Mouse (Mus musculus) liver, embryonic 11.5 days (tissue): ENCODE results near the gene Dcp1b. TPM values are rescaled to one million over a fixed set of nuclear protein-coding genes. Genes with fewer than 3 reads are reported as not detected.

Experiments
- ATAC-seq: fragments of 200-750 bp; cut with Nextera tagmentation; replicated peaks from 2 replicates; pipeline ENCODE4 v1.8.0; 2017; ENCODE audit warnings: moderate number of reproducible peaks, mild to moderate bottlenecking, moderate TSS enrichment, moderate library complexity; ENCODE audit not compliant: low FRiP score
- DNase-seq: peaks from one replicate; pipeline ENCODE4 v3.0.0-alpha.2; 2017; ENCODE audit warnings: low spot score
- H3K27ac ChIP-seq: fragments of 300-500 bp; sonication (generic); 2 replicates; pipeline ENCODE4 v1.5.1; 2014; ENCODE audit warnings: mild to moderate bottlenecking, low read depth, low read length, control low read depth
- H3K27me3 ChIP-seq: fragments of 300-500 bp; sonication (generic); replicated peaks from 2 replicates; pipeline ENCODE4 v1.6.1; 2014; ENCODE audit warnings: low read length, mixed read lengths; ENCODE audit not compliant: control insufficient read depth, insufficient read depth
- H3K36me3 ChIP-seq: fragments of 300-500 bp; sonication (generic); 2 replicates; pipeline ENCODE4 v1.6.1; 2014; ENCODE audit warnings: mild to moderate bottlenecking, low read length, moderate library complexity, mixed read lengths; ENCODE audit not compliant: control insufficient read depth, insufficient read depth
- H3K4me1 ChIP-seq: fragments of 300-500 bp; sonication (generic); replicated peaks from 2 replicates; pipeline ENCODE4 v1.6.1; 2014; ENCODE audit warnings: low read length, mixed read lengths; ENCODE audit not compliant: control insufficient read depth, insufficient read depth
- H3K4me2 ChIP-seq: fragments of 300-500 bp; sonication (generic); 2 replicates; pipeline ENCODE4 v1.6.1; 2014; ENCODE audit warnings: mild to moderate bottlenecking, control low read depth, moderate library complexity
- H3K4me3 ChIP-seq: fragments of 300-500 bp; sonication (generic); 2 replicates; pipeline ENCODE4 v1.5.1; 2014; ENCODE audit warnings: low read depth, low read length, control low read depth
- H3K9ac ChIP-seq: fragments of 300-500 bp; sonication (generic); 2 replicates; pipeline ENCODE4 v1.6.1; 2014; ENCODE audit warnings: low read depth, low read length, control low read depth
- H3K9me3 ChIP-seq: fragments of 300-500 bp; sonication (generic); 2 replicates; pipeline ENCODE4 v1.6.1; 2016; ENCODE audit warnings: low read length, inconsistent platforms, mixed read lengths; ENCODE audit not compliant: control insufficient read depth
- WGBS: fragments of 180-500 bp; shearing (Covaris S2); extraction: QIAGEN DNeasy Blood & Tissue Kit; methylation state at CpG from one replicate; pipeline ENCODE4 v1.1.7; 2014; 5-methylcytosine and 5-hydroxymethylcytosine counted together
- polyA plus RNA-seq: library from polyadenylated mRNA; unstranded; fragments of >200 nt; fragmentation: Nextera tagmentation; extraction: Ambion mirVana; gene quantifications from 2 replicates; pipeline ENCODE4 v1.2.1, GENCODE M21; 2014

Dcp1b gene
- polyA plus RNA-seq, 1 experiment from 2014 or later = 7.8 TPM

GRCm38 (mm10) chr6:119145109-119145508 lies 29.9 kb upstream of the Dcp1b start:
- Histone ChIP-seq H3K9me3 (no peaks in the 10 kb centered on the region), H3K27ac (no peak overlapping the region)

GRCm38 (mm10) chr6:119165677-119166076 lies 9.4 kb upstream of the Dcp1b start:
- H3K9me3 ChIP-seq = no peaks in the 10 kb centered on the region
- H3K4me1 ChIP-seq = no peaks in the 10 kb centered on the region
- no peaks in the 10 kb centered on the region for H3K27me3 ChIP-seq
- no peak overlapping the region for H3K9ac ChIP-seq
- DNase-seq = no peak
- no peak overlapping the region for H3K27ac ChIP-seq
- H3K36me3 ChIP-seq = no peaks in the 10 kb centered on the region
- H3K4me3 ChIP-seq = no peak overlapping the region
- no peak overlapping the region for H3K4me2 ChIP-seq
- no peak for ATAC-seq

More at GRCm38 (mm10) chr6:119145109-119145508, 29.9 kb upstream of the Dcp1b start:
- no peak overlapping the region for H3K4me3 ChIP-seq
- H3K4me1 ChIP-seq = no peaks in the 10 kb centered on the region
- DNase-seq (no peak), ATAC-seq (no peak)
- no peak overlapping the region for H3K9ac ChIP-seq
- WGBS = 43% methylated on average over 4 of the region's 4 CpGs
- H3K27me3 ChIP-seq = peaks cover 4% of the 10 kb centered on the region
- no peaks in the 10 kb centered on the region for H3K36me3 ChIP-seq
- H3K4me2 ChIP-seq = no peak overlapping the region

- Histone ChIP-seq H3K4me2 (peak overlapping the region; percentile 67), H3K27me3 (no peaks in the 10 kb centered on the region), H3K9ac (0 out of 2 replicates have a peak overlapping the region, but pooled peaks have one; percentile 20), H3K9me3 (no peaks in the 10 kb centered on the region), H3K36me3 (no peaks in the 10 kb centered on the region; the same call in 1 of the 2 replicates), H3K27ac (peak overlapping the region; percentile 95), H3K4me1 (peaks cover 6% of the 10 kb centered on the region), H3K4me3 (peak overlapping the region; percentile 83)
- WGBS = 53% methylated on average over 12 of the region's 12 CpGs
- DNase-seq (no peak), ATAC-seq (no peak)
Measured at GRCm38 (mm10) chr6:119174307-119175074, 562 bp upstream of the Dcp1b start.

- no peaks in the 10 kb centered on the region for H3K9me3 ChIP-seq
- no peak overlapping the region for H3K27ac ChIP-seq
- H3K4me2 ChIP-seq = peak overlapping the region; percentile 67
- peaks cover 6% of the 10 kb centered on the region for H3K4me1 ChIP-seq
- no peak for DNase-seq
- peak overlapping the region; percentile 8; the same call in 1 of the 2 replicates for H3K9ac ChIP-seq
- no peaks in the 10 kb centered on the region; the same call in 1 of the 2 replicates for H3K36me3 ChIP-seq
- H3K27me3 ChIP-seq = no peaks in the 10 kb centered on the region
- ATAC-seq = no peak
- peak overlapping the region; percentile 83 for H3K4me3 ChIP-seq
- WGBS = 75% methylated on average over 7 of the region's 7 CpGs
Measured at GRCm38 (mm10) chr6:119176103-119176502, 1.1 kb downstream of the Dcp1b start.

GRCm38 (mm10) chr6:119177101-119177500 lies 2.0 kb downstream of the Dcp1b start:
- 54% methylated on average over 8 of the region's 8 CpGs for WGBS
- Histone ChIP-seq H3K4me3 (no peak overlapping the region), H3K4me1 (peaks cover 6% of the 10 kb centered on the region), H3K27me3 (no peaks in the 10 kb centered on the region), H3K4me2 (no peak overlapping the region), H3K27ac (no peak overlapping the region), H3K36me3 (no peaks in the 10 kb centered on the region; the same call in 1 of the 2 replicates), H3K9ac (no peak overlapping the region), H3K9me3 (no peaks in the 10 kb centered on the region)
- DNase-seq (no peak), ATAC-seq (no peak)

GRCm38 (mm10) chr6:119180188-119180587 lies 5.1 kb downstream of the Dcp1b start:
- H3K9ac ChIP-seq = no peak overlapping the region
- peaks cover 6% of the 10 kb centered on the region for H3K4me1 ChIP-seq
- DNase-seq (no peak), ATAC-seq (no peak)
- H3K9me3 ChIP-seq = no peaks in the 10 kb centered on the region
- no peak overlapping the region for H3K4me3 ChIP-seq
- no peaks in the 10 kb centered on the region for H3K27me3 ChIP-seq
- no peaks in the 10 kb centered on the region; the same call in 1 of the 2 replicates for H3K36me3 ChIP-seq
- 63% methylated on average over 2 of the region's 2 CpGs for WGBS
- no peak overlapping the region for H3K27ac ChIP-seq
- no peak overlapping the region for H3K4me2 ChIP-seq

GRCm38 (mm10) chr6:119182211-119182610 lies 7.2 kb downstream of the Dcp1b start:
- Histone ChIP-seq H3K36me3 (no peaks in the 10 kb centered on the region), H3K27me3 (no peaks in the 10 kb centered on the region), H3K4me1 (no peaks in the 10 kb centered on the region), H3K9ac (no peak overlapping the region), H3K9me3 (no peaks in the 10 kb centered on the region), H3K27ac (no peak overlapping the region), H3K4me3 (no peak overlapping the region), H3K4me2 (no peak overlapping the region)
- 91% methylated on average over 9 of the region's 9 CpGs for WGBS
- DNase-seq (no peak), ATAC-seq (no peak)

- Histone ChIP-seq H3K9me3 (no peaks in the 10 kb centered on the region), H3K4me1 (no peaks in the 10 kb centered on the region), H3K4me2 (no peak overlapping the region), H3K27me3 (no peaks in the 10 kb centered on the region), H3K36me3 (no peaks in the 10 kb centered on the region), H3K9ac (no peak overlapping the region), H3K27ac (no peak overlapping the region), H3K4me3 (no peak overlapping the region)
- WGBS = 68% methylated on average over 3 of the region's 3 CpGs
- DNase-seq (no peak), ATAC-seq (no peak)
Measured at GRCm38 (mm10) chr6:119183781-119184180, 8.7 kb downstream of the Dcp1b start.

GRCm38 (mm10) chr6:119186658-119187057 lies 11.6 kb downstream of the Dcp1b start:
- 66% methylated on average over 8 of the region's 8 CpGs for WGBS

More at GRCm38 (mm10) chr6:119186658-119187057, 11.6 kb downstream of the Dcp1b start:
- no peak overlapping the region for H3K27ac ChIP-seq
- no peaks in the 10 kb centered on the region for H3K9me3 ChIP-seq
- H3K4me3 ChIP-seq = no peak overlapping the region
- no peak for DNase-seq
- no peaks in the 10 kb centered on the region for H3K27me3 ChIP-seq
- no peaks in the 10 kb centered on the region for H3K4me1 ChIP-seq
- H3K4me2 ChIP-seq = no peak overlapping the region
- no peak for ATAC-seq
- H3K36me3 ChIP-seq = no peaks in the 10 kb centered on the region
- no peak overlapping the region for H3K9ac ChIP-seq
